Mouse (Mus musculus) forebrain, embryonic 11.5 days (tissue): Measurements from ENCODE around the gene Fndc7. TPM values are rescaled to one million over a fixed set of nuclear protein-coding genes. Genes with fewer than 3 reads are reported as not detected.
"Not testable (repeated sequence)": the region's sequence is repeated elsewhere in the genome, so short reads cannot be mapped to it uniquely, and the experiment has no call there.

ENCODE experiments used
- ATAC-seq: fragments of 200-750 bp; cut with Nextera tagmentation; replicated peaks from 2 replicates; pipeline ENCODE4 v1.8.0; 2017; ENCODE audit warnings: moderate TSS enrichment; ENCODE audit not compliant: low FRiP score
- DNase-seq: peaks from one replicate; pipeline ENCODE4 v3.0.0-alpha.2; 2017; ENCODE audit warnings: low spot score
- H3K27ac ChIP-seq: fragments of 300-500 bp; sonication (generic); 2 replicates; pipeline ENCODE4 v1.5.1; 2014; ENCODE audit warnings: low read depth, low read length
- H3K27me3 ChIP-seq: fragments of 300-500 bp; sonication (generic); 2 replicates; pipeline ENCODE4 v1.6.1; 2014; ENCODE audit warnings: mild to moderate bottlenecking, low read length, mixed read lengths; ENCODE audit not compliant: control insufficient read depth, insufficient read depth
- H3K36me3 ChIP-seq: fragments of 300-500 bp; sonication (generic); 2 replicates; pipeline ENCODE4 v1.6.1; 2014; ENCODE audit warnings: mild to moderate bottlenecking, low read length, moderate library complexity, mixed read lengths; ENCODE audit not compliant: control insufficient read depth, insufficient read depth
- H3K4me1 ChIP-seq: fragments of 300-500 bp; sonication (generic); replicated peaks from 2 replicates; pipeline ENCODE4 v1.6.1; 2014; ENCODE audit warnings: low read length, mixed read lengths; ENCODE audit not compliant: control insufficient read depth, insufficient read depth
- H3K4me2 ChIP-seq: fragments of 300-500 bp; sonication (generic); 2 replicates; pipeline ENCODE4 v1.6.1; 2014; ENCODE audit warnings: low read depth, mild to moderate bottlenecking, low read length, moderate library complexity, mixed read lengths; ENCODE audit not compliant: severe bottlenecking
- H3K4me3 ChIP-seq: fragments of 300-500 bp; sonication (generic); 2 replicates; pipeline ENCODE4 v1.5.1; 2014; ENCODE audit warnings: low read depth, low read length
- H3K9ac ChIP-seq: fragments of 300-500 bp; sonication (generic); 2 replicates; pipeline ENCODE4 v1.6.1; 2014; ENCODE audit warnings: low read length
- H3K9me3 ChIP-seq: fragments of 300-500 bp; sonication (generic); 2 replicates; pipeline ENCODE4 v1.6.1; 2016; ENCODE audit warnings: low read length, mixed read lengths; ENCODE audit not compliant: control insufficient read depth
- WGBS: fragments of 180-500 bp; shearing (Covaris S2); extraction: QIAGEN DNeasy Blood & Tissue Kit; methylation state at CpG from one replicate; pipeline ENCODE4 v1.1.7; 2014; 5-methylcytosine and 5-hydroxymethylcytosine counted together
- polyA plus RNA-seq: library from polyadenylated mRNA; unstranded; fragments of >200 nt; fragmentation: Nextera tagmentation; extraction: Ambion mirVana; gene quantifications from 2 replicates; pipeline ENCODE4 v1.2.1, GENCODE M21; 2014

The Fndc7 gene
- polyA plus RNA-seq, 1 experiment from 2014 or later: not detected

- no peak for DNase-seq
- no peak overlapping the region for H3K4me3 ChIP-seq
- H3K27me3 ChIP-seq: no peaks in the 10 kb centered on the region
- WGBS: 56% methylated on average over 8 of the region's 8 CpGs
- H3K4me2 ChIP-seq: no peak overlapping the region
- no peaks in the 10 kb centered on the region for H3K36me3 ChIP-seq
- no peak for ATAC-seq
- H3K4me1 ChIP-seq: no peaks in the 10 kb centered on the region
- H3K9ac ChIP-seq: no peak overlapping the region; the same call in 1 of the 2 replicates
- no peaks in the 10 kb centered on the region for H3K9me3 ChIP-seq
- no peak overlapping the region for H3K27ac ChIP-seq
Measured at GRCm38 (mm10) chr3:108884706-108885289, 5.0 kb downstream of the Fndc7 start.

GRCm38 (mm10) chr3:108883067-108883466 lies 6.7 kb downstream of the Fndc7 start:
- H3K4me2 ChIP-seq: no peak overlapping the region
- H3K9ac ChIP-seq: no peak overlapping the region
- DNase-seq (no peak), ATAC-seq (no peak)
- H3K4me3 ChIP-seq: no peak overlapping the region
- no peak overlapping the region for H3K27ac ChIP-seq
- no peaks in the 10 kb centered on the region for H3K4me1 ChIP-seq
- no peaks in the 10 kb centered on the region for H3K27me3 ChIP-seq
- no peaks in the 10 kb centered on the region for H3K36me3 ChIP-seq
- H3K9me3 ChIP-seq: no peaks in the 10 kb centered on the region
- 89% methylated on average over 2 of the region's 2 CpGs for WGBS

GRCm38 (mm10) chr3:108881873-108882272 lies 7.9 kb downstream of the Fndc7 start:
- 18% methylated on average over 4 of the region's 4 CpGs for WGBS
- not testable (repeated sequence) for H3K27me3 ChIP-seq, ATAC-seq, H3K9me3 ChIP-seq, H3K4me2 ChIP-seq, H3K4me1 ChIP-seq, H3K9ac ChIP-seq, H3K4me3 ChIP-seq, H3K36me3 ChIP-seq, DNase-seq, H3K27ac ChIP-seq

GRCm38 (mm10) chr3:108880544-108881507 lies 9.0 kb downstream of the Fndc7 start:
- WGBS: 83% methylated on average over 28 of the region's 28 CpGs
- H3K4me1 ChIP-seq: no peaks in the 10 kb centered on the region
- DNase-seq (no peak), ATAC-seq (no peak)
- no peaks in the 10 kb centered on the region for H3K27me3 ChIP-seq
- no peak overlapping the region for H3K4me3 ChIP-seq
- no peak overlapping the region for H3K4me2 ChIP-seq
- H3K9ac ChIP-seq: no peak overlapping the region
- no peaks in the 10 kb centered on the region for H3K9me3 ChIP-seq
- no peaks in the 10 kb centered on the region for H3K36me3 ChIP-seq
- H3K27ac ChIP-seq: no peak overlapping the region

- ATAC-seq: no peak
- Histone ChIP-seq H3K9me3 (no peaks in the 10 kb centered on the region), H3K27ac (no peak overlapping the region), H3K4me1 (no peaks in the 10 kb centered on the region), H3K9ac (no peak overlapping the region), H3K36me3 (no peaks in the 10 kb centered on the region), H3K27me3 (no peaks in the 10 kb centered on the region), H3K4me3 (no peak overlapping the region), H3K4me2 (no peak overlapping the region)
- DNase-seq: no peak
- 61% methylated on average over 5 of the region's 5 CpGs for WGBS
Measured at GRCm38 (mm10) chr3:108879836-108880435, 9.9 kb downstream of the Fndc7 start.

GRCm38 (mm10) chr3:108879129-108879528 lies 10.7 kb downstream of the Fndc7 start:
- Histone ChIP-seq H3K9ac (no peak overlapping the region), H3K27ac (no peak overlapping the region), H3K27me3 (no peaks in the 10 kb centered on the region), H3K4me2 (no peak overlapping the region), H3K9me3 (no peaks in the 10 kb centered on the region), H3K4me1 (0 out of 2 replicates have a peak, but pooled peaks cover 2% of the 10 kb centered on the region), H3K4me3 (no peak overlapping the region), H3K36me3 (no peaks in the 10 kb centered on the region)
- no peak for ATAC-seq
- DNase-seq: no peak
- 88% methylated on average over 2 of the region's 2 CpGs for WGBS

- Histone ChIP-seq H3K9me3 (no peaks in the 10 kb centered on the region), H3K27ac (no peak overlapping the region), H3K4me2 (no peak overlapping the region), H3K36me3 (no peaks in the 10 kb centered on the region), H3K9ac (no peak overlapping the region), H3K4me1 (0 out of 2 replicates have a peak, but pooled peaks cover 2% of the 10 kb centered on the region), H3K27me3 (no peaks in the 10 kb centered on the region), H3K4me3 (no peak overlapping the region)
- ATAC-seq: no peak
- 74% methylated on average over 6 of the region's 6 CpGs for WGBS
- DNase-seq: no peak
Measured at GRCm38 (mm10) chr3:108870631-108871030, 19.2 kb downstream of the Fndc7 start.

- ATAC-seq (no peak), DNase-seq (no peak)
- no peaks in the 10 kb centered on the region for H3K4me1 ChIP-seq
- no peaks in the 10 kb centered on the region for H3K36me3 ChIP-seq
- WGBS: 91% methylated on average over 3 of the region's 3 CpGs
- no peak overlapping the region for H3K4me3 ChIP-seq
- H3K9ac ChIP-seq: no peak overlapping the region
- H3K4me2 ChIP-seq: no peak overlapping the region
- no peaks in the 10 kb centered on the region for H3K9me3 ChIP-seq
- H3K27ac ChIP-seq: no peak overlapping the region
- no peaks in the 10 kb centered on the region for H3K27me3 ChIP-seq
Measured at GRCm38 (mm10) chr3:108867449-108867848, 22.4 kb downstream of the Fndc7 start.
